Mouse (Mus musculus) hindbrain, embryonic 16.5 days (tissue): ENCODE measurements around the gene Shbg. TPM values are rescaled to one million over a fixed set of nuclear protein-coding genes. Genes with fewer than 3 reads are reported as not detected.

Experiments used
- ATAC-seq: fragments of 200-750 bp; cut with Nextera tagmentation; 2 replicates; pipeline ENCODE4 v1.8.0; 2017; ENCODE audit warnings: moderate TSS enrichment, moderate library complexity
- H3K27ac ChIP-seq: fragments of 300-500 bp; sonication (generic); 2 replicates; pipeline ENCODE4 v1.5.1; 2014; ENCODE audit warnings: low read depth, mild to moderate bottlenecking, control low read depth, low read length, moderate library complexity
- H3K27me3 ChIP-seq: fragments of 300-500 bp; sonication (generic); replicated peaks from 2 replicates; pipeline ENCODE4 v1.6.1; 2014; ENCODE audit warnings: low read length; ENCODE audit not compliant: control insufficient read depth, insufficient read depth
- H3K36me3 ChIP-seq: fragments of 300-500 bp; sonication (generic); 2 replicates; pipeline ENCODE4 v1.6.1; 2014; ENCODE audit warnings: mild to moderate bottlenecking, low read length, moderate library complexity, mixed read lengths; ENCODE audit not compliant: control insufficient read depth, insufficient read depth
- H3K4me1 ChIP-seq: fragments of 300-500 bp; sonication (generic); 2 replicates; pipeline ENCODE4 v1.6.1; 2014; ENCODE audit warnings: low read depth, low read length; ENCODE audit not compliant: control insufficient read depth, insufficient read depth
- H3K4me2 ChIP-seq: fragments of 300-500 bp; sonication (generic); 2 replicates; pipeline ENCODE4 v1.6.1; 2014; ENCODE audit warnings: mild to moderate bottlenecking, low read length, control low read depth, moderate library complexity
- H3K4me3 ChIP-seq: fragments of 300-500 bp; sonication (generic); 2 replicates; pipeline ENCODE4 v1.5.1; 2014; ENCODE audit warnings: mild to moderate bottlenecking, low read length, control low read depth, moderate library complexity
- H3K9ac ChIP-seq: fragments of 300-500 bp; sonication (generic); 2 replicates; pipeline ENCODE4 v1.6.1; 2014; ENCODE audit warnings: low read depth, mild to moderate bottlenecking, control low read depth, low read length, moderate library complexity
- H3K9me3 ChIP-seq: fragments of 300-500 bp; sonication (generic); 2 replicates; pipeline ENCODE4 v1.6.1; 2014; ENCODE audit warnings: mild to moderate bottlenecking, low read length, moderate library complexity; ENCODE audit not compliant: control insufficient read depth
- WGBS: fragments of 180-500 bp; shearing (Covaris S2); extraction: QIAGEN DNeasy Blood & Tissue Kit; methylation state at CpG from one replicate; pipeline ENCODE4 v1.1.7; 2014; 5-methylcytosine and 5-hydroxymethylcytosine counted together
- polyA plus RNA-seq: library from polyadenylated mRNA; unstranded; fragments of >200 nt; fragmentation: Nextera tagmentation; extraction: Ambion mirVana; gene quantifications from 2 replicates; pipeline ENCODE4 v1.2.1, GENCODE M21; 2015

The Shbg gene
- polyA plus RNA-seq, 1 experiment from 2014 or later = not detected

DNA sequence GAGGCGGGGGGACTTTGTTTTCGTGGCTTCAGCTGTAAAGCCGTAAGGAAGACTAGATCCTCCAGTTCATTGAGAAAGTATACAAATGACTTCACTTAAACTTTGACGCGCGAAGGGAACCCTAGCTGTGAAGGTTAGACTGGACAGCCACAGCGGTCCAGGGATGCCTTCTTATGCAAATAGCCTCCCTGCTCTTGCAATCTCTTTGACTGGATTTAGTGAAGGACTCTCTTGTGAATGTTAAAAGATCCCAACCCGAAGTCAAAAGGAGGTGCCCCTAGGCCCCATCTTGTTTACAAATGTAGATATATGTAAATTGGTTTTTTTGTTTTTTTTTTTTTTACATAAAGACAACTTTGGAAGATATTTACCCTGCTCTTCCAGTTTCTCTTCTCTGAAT lies 35.9 kb downstream of the Shbg start:
- no peaks in the 10 kb centered on the region for H3K9me3 ChIP-seq
- 0% methylated on average over 8 of the region's 8 CpGs for WGBS
- peak overlapping the region; percentile 89 for H3K27ac ChIP-seq
- H3K9ac ChIP-seq = peak overlapping the region; percentile 67
- H3K27me3 ChIP-seq = no peaks in the 10 kb centered on the region
- peak overlapping the region; percentile 57 for H3K4me3 ChIP-seq
- H3K4me2 ChIP-seq = peak overlapping the region; percentile 84
- H3K36me3 ChIP-seq = no peaks in the 10 kb centered on the region
- ATAC-seq = no peak
- peaks cover 23% of the 10 kb centered on the region for H3K4me1 ChIP-seq

GRCm38 (mm10) chr11:69581147-69581688 lies 36.5 kb downstream of the Shbg start:
- no peaks in the 10 kb centered on the region for H3K9me3 ChIP-seq
- H3K9ac ChIP-seq = peak overlapping the region; percentile 67
- H3K4me3 ChIP-seq = peak overlapping the region; percentile 57
- peaks cover 24% of the 10 kb centered on the region for H3K4me1 ChIP-seq
- H3K27ac ChIP-seq = peak overlapping the region; percentile 89
- WGBS = under 1% methylated on average over 36 of the region's 36 CpGs
- peak overlapping the region; percentile 84 for H3K4me2 ChIP-seq
- H3K27me3 ChIP-seq = no peaks in the 10 kb centered on the region
- no peaks in the 10 kb centered on the region for H3K36me3 ChIP-seq
- peak; percentile 83 for ATAC-seq

DNA sequence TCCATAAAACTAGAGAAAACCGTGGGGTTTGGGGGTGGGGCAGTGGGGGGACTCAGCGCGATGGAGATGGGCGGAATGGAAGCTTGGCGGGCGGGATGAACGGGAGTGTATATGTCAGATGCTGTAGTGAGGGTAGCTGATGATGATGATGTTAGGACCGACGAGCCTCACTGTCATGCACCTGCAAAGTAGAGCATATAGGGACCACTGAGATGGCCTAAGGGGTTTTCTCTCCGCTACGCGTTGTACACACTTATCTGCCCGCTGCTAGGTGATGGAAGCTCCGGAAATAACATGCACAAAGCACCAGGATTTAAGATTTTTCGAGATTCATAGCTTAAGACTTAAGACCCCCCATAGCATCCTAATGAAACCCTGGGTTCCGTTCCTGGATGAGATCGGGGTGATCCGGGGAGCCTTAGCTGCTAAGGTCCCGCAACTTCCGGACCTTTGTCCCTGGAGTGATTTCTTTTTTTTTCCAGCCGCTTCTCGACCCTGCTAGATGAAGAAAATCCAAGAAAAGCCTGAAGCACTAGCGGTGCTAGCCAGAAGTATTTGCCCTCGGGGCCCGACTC lies 37.0 kb downstream of the Shbg start:
- Histone ChIP-seq H3K36me3 (no peaks in the 10 kb centered on the region), H3K4me1 (peaks cover 24% of the 10 kb centered on the region), H3K9me3 (no peaks in the 10 kb centered on the region), H3K4me2 (peak overlapping the region; percentile 84), H3K4me3 (peak overlapping the region; percentile 57), H3K27ac (peak overlapping the region; percentile 89), H3K9ac (peak overlapping the region; percentile 67), H3K27me3 (no peaks in the 10 kb centered on the region)
- under 1% methylated on average over 25 of the region's 25 CpGs for WGBS
- ATAC-seq = peak; percentile 25

GRCm38 (mm10) chr11:69580091-69580514 lies 37.6 kb downstream of the Shbg start, which contains the start of the genes Wrap53 and Trp53:
Gene Wrap53, minus strand, starts transcription at chr11:69580255.
Gene Trp53, plus strand, starts transcription at chr11:69580359.
- Histone ChIP-seq H3K9ac (peak within 1 kb of the TSS; percentile 67), H3K4me1 (peaks cover 24% of the 10 kb centered on the region), H3K27ac (peak within 1 kb of the TSS; percentile 89), H3K36me3 (no peaks in the 10 kb centered on the region), H3K4me2 (peak within 1 kb of the TSS; percentile 84), H3K4me3 (peak within 1 kb of the TSS; percentile 62), H3K27me3 (no peaks in the 10 kb centered on the region), H3K9me3 (no peaks in the 10 kb centered on the region)
- under 1% methylated on average over 13 of the region's 13 CpGs for WGBS
- peak; percentile 60 for ATAC-seq

GRCm38 (mm10) chr11:69579128-69580017 lies 38.3 kb downstream of the Shbg start:
- Histone ChIP-seq H3K4me3 (peak overlapping the region; percentile 62), H3K36me3 (no peaks in the 10 kb centered on the region; the same call in 1 of the 2 replicates), H3K27ac (peak overlapping the region; percentile 89), H3K4me1 (peaks cover 24% of the 10 kb centered on the region), H3K27me3 (no peaks in the 10 kb centered on the region), H3K9ac (peak overlapping the region; percentile 61), H3K4me2 (peak overlapping the region; percentile 84), H3K9me3 (no peaks in the 10 kb centered on the region)
- WGBS = 2% methylated on average over 39 of the region's 39 CpGs
- ATAC-seq = peak; percentile 86

DNA sequence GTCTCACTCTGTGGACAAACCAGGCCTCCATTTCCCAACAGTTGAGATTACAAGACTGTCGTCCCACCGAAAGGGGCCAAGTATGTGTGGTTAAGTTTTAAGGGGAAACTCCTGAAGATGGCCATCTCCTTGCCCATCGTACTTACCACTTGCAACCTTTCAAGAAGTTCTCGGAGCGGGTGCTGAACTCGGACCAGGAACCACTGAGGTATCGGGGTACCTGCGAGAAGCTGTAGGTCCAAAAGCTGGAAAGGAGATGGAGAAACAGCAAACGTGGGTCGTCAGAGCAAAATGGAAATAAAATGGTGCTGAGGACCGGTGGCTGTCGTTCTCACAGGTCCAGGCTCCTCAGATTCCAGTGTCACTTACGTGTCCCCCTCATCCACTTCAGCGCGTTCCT lies 39.4 kb downstream of the Shbg start:
- Histone ChIP-seq H3K4me3 (peak overlapping the region; percentile 62), H3K27ac (no peak overlapping the region), H3K36me3 (no peaks in the 10 kb centered on the region; the same call in 1 of the 2 replicates), H3K27me3 (no peaks in the 10 kb centered on the region), H3K4me1 (peaks cover 24% of the 10 kb centered on the region), H3K4me2 (peak overlapping the region; percentile 75), H3K9me3 (no peaks in the 10 kb centered on the region), H3K9ac (peak overlapping the region; percentile 60)
- 12% methylated on average over 15 of the region's 15 CpGs for WGBS
- no peak for ATAC-seq

- Histone ChIP-seq H3K27me3 (no peaks in the 10 kb centered on the region), H3K9me3 (no peaks in the 10 kb centered on the region), H3K4me1 (peaks cover 20% of the 10 kb centered on the region), H3K9ac (no peak overlapping the region), H3K4me3 (no peak overlapping the region), H3K36me3 (no peaks in the 10 kb centered on the region; the same call in 1 of the 2 replicates), H3K4me2 (no peak overlapping the region), H3K27ac (no peak overlapping the region)
- WGBS = 73% methylated on average over 5 of the region's 5 CpGs
- ATAC-seq = no peak
Measured at GRCm38 (mm10) chr11:69576307-69576706, 41.4 kb downstream of the Shbg start.

DNA sequence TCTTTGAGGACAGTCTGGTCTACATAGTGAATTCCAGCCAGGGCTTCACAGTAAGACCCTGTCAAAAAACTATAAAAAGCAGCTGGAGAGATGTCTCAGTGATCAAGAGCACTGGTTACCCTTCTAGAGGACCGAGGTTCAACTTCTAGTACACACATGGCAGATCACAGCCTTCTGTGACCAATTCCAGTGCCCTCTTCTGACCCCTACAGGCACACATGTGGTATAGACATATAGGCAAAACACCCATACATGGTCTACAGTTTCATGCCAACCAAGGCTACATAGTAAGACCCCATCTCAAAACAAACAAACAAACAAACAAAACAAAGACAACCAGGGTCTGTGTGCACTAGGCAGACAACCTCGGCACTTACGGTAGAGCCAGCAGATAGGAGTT lies 42.5 kb downstream of the Shbg start:
- Histone ChIP-seq H3K36me3 (peaks cover 2% of the 10 kb centered on the region; the same call in 1 of the 2 replicates), H3K27me3 (no peaks in the 10 kb centered on the region), H3K4me1 (peaks cover 20% of the 10 kb centered on the region), H3K4me3 (no peak overlapping the region), H3K4me2 (no peak overlapping the region), H3K9me3 (no peaks in the 10 kb centered on the region), H3K9ac (no peak overlapping the region), H3K27ac (no peak overlapping the region)
- ATAC-seq = no peak
- 64% methylated on average over 3 of the region's 3 CpGs for WGBS

DNA sequence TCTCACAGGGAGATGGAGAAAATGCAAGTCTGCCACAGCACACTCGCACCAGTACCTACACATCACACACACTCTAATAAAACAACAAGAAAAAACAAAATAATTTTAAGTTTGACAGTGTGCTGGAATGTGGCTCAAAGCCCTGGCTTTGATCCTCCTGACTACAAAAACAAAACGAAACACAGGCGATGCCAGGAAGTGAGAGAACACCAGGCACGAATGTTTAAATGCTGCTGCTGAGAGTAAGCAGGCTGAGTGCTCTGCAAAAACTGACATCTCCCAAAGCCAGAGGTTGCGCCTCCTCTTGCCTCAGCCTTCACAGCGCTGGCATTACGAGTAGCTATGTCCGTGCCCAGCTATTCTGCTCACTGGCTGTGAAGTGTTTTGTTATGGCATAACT lies 52.6 kb downstream of the Shbg start:
- WGBS = 86% methylated on average over 8 of the region's 8 CpGs
- peaks cover 5% of the 10 kb centered on the region for H3K36me3 ChIP-seq
- ATAC-seq = no peak

More for the DNA sequence above, 52.6 kb downstream of the Shbg start:
- H3K4me1 ChIP-seq = peaks cover 14% of the 10 kb centered on the region
- no peaks in the 10 kb centered on the region for H3K9me3 ChIP-seq
- H3K27me3 ChIP-seq = no peaks in the 10 kb centered on the region
- no peak overlapping the region for H3K27ac ChIP-seq
- H3K9ac ChIP-seq = no peak overlapping the region
- H3K4me2 ChIP-seq = no peak overlapping the region
- no peak overlapping the region for H3K4me3 ChIP-seq
